Comparison of ENCODE assay signal across 13 mouse cellular contexts in the genomic region with DNA sequence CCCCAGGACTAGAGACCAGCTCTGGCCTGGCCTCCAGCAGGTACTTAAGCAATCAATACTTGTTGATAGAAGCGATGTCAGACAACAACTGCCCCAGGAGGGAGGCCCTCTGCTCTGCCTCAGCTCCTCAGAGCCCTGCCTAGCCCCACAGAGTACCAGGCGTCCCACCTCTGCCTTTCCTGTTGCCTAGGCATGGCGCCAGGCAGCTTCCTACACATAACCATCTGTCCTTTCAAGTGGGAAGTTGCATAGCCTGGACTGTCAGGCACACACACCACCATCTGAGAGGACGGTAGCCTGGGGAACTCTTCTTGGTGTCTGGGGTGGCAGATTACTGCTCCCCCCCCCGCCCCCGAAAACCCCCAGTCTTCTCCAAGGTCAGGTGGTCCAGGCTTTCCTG. TPM values are rescaled to one million over a fixed set of nuclear protein-coding genes. Genes with fewer than 3 reads are reported as not detected.
DNase-seq lines count a peak whose midpoint lies in the region; ATAC-seq lines count a peak whose summit lies in the region.
"Had no signal": no experiment of that assay in that cellular context is flagged by ENCODE, and none has a peak within 500 bp of the region (broad histone marks: within the 10 kb centered on the region; RNA-seq: fewer than 3 reads in every experiment).

No protein-coding gene starts in this region.

- H3K4me2 ChIP-seq in limb, embryonic 13.5 days (replicated peaks) = no peak overlapping the region
- H3K4me2 ChIP-seq: heart, embryonic 13.5 days; hindbrain, embryonic 15.5 days; liver, embryonic 13.5 days; stomach, embryonic 15.5 days had no signal

- peak; percentile 75 for DNase-seq in layer of hippocampus, adult 11-12 months (ENCODE audit: low spot score)
- DNase-seq in layer of hippocampus, postnatal 10 days (ENCODE audit: low spot score in 2 of 2) = no peak
- peak; percentile 56 to 82 for DNase-seq in layer of hippocampus, adult 18-20 months (ENCODE audit: low spot score in 2 of 2)
- peak; percentile 64 to 72 for DNase-seq in right cerebral cortex, postnatal 36 days (ENCODE audit: low spot score in 2 of 2)
- DNase-seq in natural killer cell, adult 2 months (ENCODE audit: low spot score in 2 of 2) = no peak
- DNase-seq: adrenal gland, postnatal 10 days; cerebellum, adult 11 months; liver, embryonic 13.5 days had no signal

- no peak overlapping the region for H3K9ac ChIP-seq in limb, embryonic 13.5 days
- H3K9ac ChIP-seq: heart, embryonic 13.5 days; hindbrain, embryonic 15.5 days; liver, embryonic 13.5 days; stomach, embryonic 15.5 days had no signal

- ATAC-seq in limb, embryonic 13.5 days (ENCODE audit: low FRiP score, low read depth) = no peak
- ATAC-seq in activated CD4-positive, CD25-positive, alpha-beta regulatory T cell, adult 4 months = no peak

- no peaks in the 10 kb centered on the region for H3K36me3 ChIP-seq in limb, embryonic 13.5 days
- H3K36me3 ChIP-seq: heart, embryonic 13.5 days; hindbrain, embryonic 15.5 days; liver, embryonic 13.5 days; stomach, embryonic 15.5 days had no signal

- no peaks in the 10 kb centered on the region for H3K27me3 ChIP-seq in limb, embryonic 13.5 days
- H3K27me3 ChIP-seq: hindbrain, embryonic 15.5 days; stomach, embryonic 15.5 days had no signal

- peaks cover 40% of the 10 kb centered on the region for H3K4me1 ChIP-seq in limb, embryonic 13.5 days
- H3K4me1 ChIP-seq: hindbrain, embryonic 15.5 days; liver, embryonic 13.5 days; stomach, embryonic 15.5 days had no signal

- H3K27ac ChIP-seq in limb, embryonic 13.5 days = peak overlapping the region; percentile 53; the same call in 1 of the 2 replicates
- H3K27ac ChIP-seq: heart, embryonic 13.5 days; hindbrain, embryonic 15.5 days; liver, embryonic 13.5 days; stomach, embryonic 15.5 days had no signal

- no peak overlapping the region for H3K4me3 ChIP-seq in limb, embryonic 13.5 days
- H3K4me3 ChIP-seq: heart, embryonic 13.5 days; hindbrain, embryonic 15.5 days; liver, embryonic 13.5 days; stomach, embryonic 15.5 days had no signal

- H3K9me3 ChIP-seq in limb, embryonic 13.5 days = no peaks in the 10 kb centered on the region
- H3K9me3 ChIP-seq: heart, embryonic 13.5 days; hindbrain, embryonic 15.5 days; liver, embryonic 13.5 days; stomach, embryonic 15.5 days had no signal

- 61% methylated on average over 6 of the region's 6 CpGs for WGBS in limb, embryonic 13.5 days

RNA-seq across cellular contexts. Expression of a gene that starts 6.2 kb away (rescaled TPM):
- total RNA-seq in layer of hippocampus, postnatal 10 days (2021) = 1 to 10 TPM; 1.5 to 1.7 TPM
- total RNA-seq in layer of hippocampus, adult 18-20 months (2021) = under 1 TPM; 0.37 to 0.38 TPM
- polyA plus RNA-seq in limb, embryonic 13.5 days (2015; fragmentation: Nextera tagmentation; extraction: Ambion mirVana) = 62.2 and 64.5 TPM in 2 replicates
- polyA plus RNA-seq in activated CD4-positive, CD25-positive, alpha-beta regulatory T cell, adult 4 months (2017; shearing (Covaris generic)) = under 1 TPM in 1 of 2 experiments, not detected in 1; 0.61 TPM

Comparison
In these comparisons a context has a peak if more than half of its experiments do, and no peak if none do; other contexts are left out.
1. DNase-seq: peak in layer of hippocampus, adult 11-12 months (single experiment), layer of hippocampus, adult 18-20 months (2 of 2) and right cerebral cortex, postnatal 36 days (2 of 2); none in layer of hippocampus, postnatal 10 days (0 of 2) and natural killer cell, adult 2 months (0 of 2).